Comparison of ENCODE assay signal across 12 mouse cellular contexts in the genomic region with DNA sequence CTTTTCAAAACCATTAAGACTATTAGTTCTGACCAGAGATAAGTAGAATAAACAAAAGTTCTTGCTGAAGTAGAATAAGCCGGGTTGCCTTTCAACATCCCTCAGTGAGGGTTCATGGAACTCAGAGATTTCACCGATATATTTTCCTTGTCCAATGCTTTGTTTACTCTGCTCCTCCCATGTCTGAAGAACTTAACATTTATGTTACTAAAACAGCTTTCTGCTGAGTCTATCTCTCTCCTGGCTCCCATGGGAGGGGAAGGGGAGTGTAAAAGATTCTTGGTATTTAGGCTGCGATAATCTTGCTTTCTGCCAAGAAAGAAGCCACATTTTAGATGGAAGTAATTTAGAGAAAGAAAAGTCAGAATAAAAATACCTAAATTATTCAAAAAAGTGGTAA.
"Had no signal": no experiment of that assay in that cellular context is flagged by ENCODE, and none has a peak within 500 bp of the region (broad histone marks: within the 10 kb centered on the region; RNA-seq: fewer than 3 reads in every experiment).

No protein-coding gene starts in this region.

- DNase-seq: kidney, adult 2 months; kidney, postnatal 10 days; kidney, postnatal 36 days; layer of hippocampus, postnatal 36 days; liver, embryonic 13.5 days; lung, postnatal 4 days; midbrain, embryonic 14.5 days; thymus, postnatal 25 days had no signal

- ATAC-seq: intestine, postnatal 0 days; lung, postnatal 0 days had no signal

- H3K36me3 ChIP-seq: liver, embryonic 13.5 days had no signal

- H3K27me3 ChIP-seq: liver, embryonic 13.5 days had no signal

- H3K9ac ChIP-seq: liver, embryonic 13.5 days had no signal

- H3K4me3 ChIP-seq: left cerebral cortex, adult 2 months; liver, embryonic 13.5 days had no signal

- H3K9me3 ChIP-seq: liver, embryonic 13.5 days had no signal

- H3K4me2 ChIP-seq: liver, embryonic 13.5 days; midbrain, embryonic 11.5 days had no signal

- H3K4me1 ChIP-seq: liver, embryonic 13.5 days had no signal

- H3K27ac ChIP-seq: left cerebral cortex, adult 2 months; liver, embryonic 13.5 days had no signal
